Mouse (Mus musculus) activated CD4-positive, CD25-positive, alpha-beta regulatory T cell, adult 4 months (primary cell): ENCODE measurements around the gene Gm21860. TPM values are rescaled to one million over a fixed set of nuclear protein-coding genes. Genes with fewer than 3 reads are reported as not detected.

Experiments used
- polyA plus RNA-seq, 2 experiments: library from polyadenylated mRNA; unstranded; fragments of 100-300 nt; shearing (Covaris generic); gene quantifications; one replicate each; pipeline ENCODE4 v1.2.1; 2017

Gm21860 gene
- polyA plus RNA-seq, 2 experiments from 2014 or later, result not detected

Other genes with a start within 250 kb of the Gm21860 start
- gene Gm47283, start 29.9 kb upstream of the Gm21860 start, polyA plus RNA-seq, result not detected
- gene Gm21748, start 84.4 kb upstream of the Gm21860 start, polyA plus RNA-seq, result not detected